Mouse (Mus musculus) C2C12 (cell line): ENCODE measurements around the gene Slc7a15.

ENCODE experiments used
- CTCF ChIP-seq: IDR thresholded peaks from one replicate; pipeline ENCODE4 v1.5.1; 2011; ENCODE audit not compliant: control insufficient read depth, insufficient read depth, insufficient read length
- MYOD1 ChIP-seq: IDR thresholded peaks from one replicate; pipeline ENCODE4 v1.6.1; 2011; ENCODE audit warnings: low read depth; ENCODE audit not compliant: control insufficient read depth, insufficient read length

- TF ChIP-seq CTCF (no peak), MYOD1 (no peak)
Observed at GRCm38 (mm10) chr12:8527175-8527574, 71.7 kb downstream of the Slc7a15 start.
